Mouse (Mus musculus) forebrain, embryonic 12.5 days (tissue): ENCODE data around the gene Cdh13. TPM values are rescaled to one million over a fixed set of nuclear protein-coding genes. Genes with fewer than 3 reads are reported as not detected.

Experiments used
- ATAC-seq: fragments of 200-750 bp; cut with Nextera tagmentation; 2 replicates; pipeline ENCODE4 v1.8.0; 2017; ENCODE audit warnings: moderate TSS enrichment; ENCODE audit not compliant: low FRiP score
- H3K27ac ChIP-seq: fragments of 300-500 bp; sonication (generic); 2 replicates; pipeline ENCODE4 v1.5.1; 2016; ENCODE audit warnings: mild to moderate bottlenecking
- H3K27me3 ChIP-seq: fragments of 300-500 bp; sonication (generic); 2 replicates; pipeline ENCODE4 v1.6.1; 2016; ENCODE audit warnings: mild to moderate bottlenecking
- H3K36me3 ChIP-seq: fragments of 300-500 bp; sonication (generic); replicated peaks from 2 replicates; pipeline ENCODE4 v1.6.1; 2016; ENCODE audit warnings: mild to moderate bottlenecking
- H3K4me1 ChIP-seq: fragments of 300-500 bp; sonication (generic); 2 replicates; pipeline ENCODE4 v1.6.1; 2016
- H3K4me2 ChIP-seq: fragments of 300-500 bp; sonication (generic); 2 replicates; pipeline ENCODE4 v1.6.1; 2016; ENCODE audit warnings: mild to moderate bottlenecking, moderate library complexity
- H3K4me3 ChIP-seq: fragments of 300-500 bp; sonication (generic); replicated peaks from 2 replicates; pipeline ENCODE4 v1.5.1; 2016; ENCODE audit warnings: mild to moderate bottlenecking
- H3K9ac ChIP-seq: fragments of 300-500 bp; sonication (generic); 2 replicates; pipeline ENCODE4 v1.6.1; 2016; ENCODE audit warnings: mild to moderate bottlenecking
- H3K9me3 ChIP-seq: fragments of 300-500 bp; sonication (generic); 2 replicates; pipeline ENCODE4 v1.6.1; 2016
- WGBS: fragments of 180-500 bp; shearing (Covaris S2); methylation state at CpG from one replicate; pipeline ENCODE4 v1.1.7; 2016; 5-methylcytosine and 5-hydroxymethylcytosine counted together
- polyA plus RNA-seq: library from polyadenylated mRNA; unstranded; fragments of >200 nt; fragmentation: Nextera tagmentation; extraction: Ambion mirVana; gene quantifications from 2 replicates; pipeline ENCODE4 v1.2.1, GENCODE M21; 2016

The Cdh13 gene
- polyA plus RNA-seq, 1 experiment from 2014 or later: 10.8 TPM

DNA sequence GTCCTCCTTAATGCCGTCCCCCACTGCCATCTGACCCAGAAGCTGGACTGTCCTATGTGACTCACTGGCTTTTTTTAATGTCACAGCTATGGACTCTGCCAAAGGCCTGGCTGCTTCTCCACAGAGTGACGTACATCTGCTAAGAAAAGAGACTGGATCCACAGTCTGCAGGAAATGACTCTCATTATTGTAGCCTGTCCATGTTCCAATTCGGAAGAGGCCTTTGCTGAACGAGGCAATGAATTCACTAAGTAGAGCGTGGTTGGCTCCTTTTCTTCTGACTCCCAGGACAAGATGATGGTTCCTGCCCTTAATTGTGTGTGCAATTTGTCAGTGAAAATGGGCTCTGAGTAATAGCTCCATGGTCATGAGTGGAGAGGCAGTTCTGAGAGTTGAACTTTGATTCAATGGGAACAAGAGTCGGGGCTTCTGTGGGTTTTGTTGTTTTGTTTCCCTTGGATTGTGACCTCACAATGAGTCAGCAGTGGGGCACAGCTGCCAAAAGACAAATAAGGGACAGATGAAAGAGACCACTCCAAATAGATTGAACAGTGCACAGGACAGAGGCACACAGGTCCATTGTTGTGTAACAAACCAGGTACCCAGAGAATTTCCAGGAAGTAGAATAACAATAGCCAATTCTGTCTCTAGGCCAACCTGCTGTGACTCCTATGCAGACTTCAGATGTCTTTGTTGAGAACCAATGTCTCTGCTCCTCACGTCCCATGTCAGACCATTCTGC, 110.5 kb downstream of the Cdh13 start:
- ATAC-seq: no peak
- H3K4me3 ChIP-seq: no peak overlapping the region
- no peaks in the 10 kb centered on the region for H3K4me1 ChIP-seq
- H3K4me2 ChIP-seq: no peak overlapping the region
- no peaks in the 10 kb centered on the region for H3K27me3 ChIP-seq
- H3K9ac ChIP-seq: no peak overlapping the region
- no peaks in the 10 kb centered on the region for H3K36me3 ChIP-seq
- 69% methylated on average over 7 of the region's 7 CpGs for WGBS
- no peaks in the 10 kb centered on the region for H3K9me3 ChIP-seq
- no peak overlapping the region for H3K27ac ChIP-seq

DNA sequence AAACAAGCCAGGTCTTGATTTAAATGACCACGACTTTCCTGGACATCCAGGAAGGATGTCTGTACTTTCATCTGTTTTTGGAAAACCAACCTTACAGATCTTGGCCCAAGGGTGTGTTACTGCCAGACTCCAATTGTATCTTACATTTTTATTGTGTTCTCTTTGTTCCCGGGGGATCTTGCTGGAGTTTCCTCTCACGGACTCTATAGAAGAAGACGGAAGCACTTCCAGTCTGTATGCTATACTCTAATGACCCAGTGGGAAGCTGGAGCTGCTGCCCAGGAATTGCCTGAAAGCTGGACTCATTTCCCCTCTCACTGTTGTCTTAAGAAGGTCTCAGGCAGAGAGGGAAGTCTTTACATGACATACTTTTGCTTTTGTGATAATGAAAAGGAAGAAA, 111.6 kb downstream of the Cdh13 start:
- H3K27ac ChIP-seq: no peak overlapping the region
- no peaks in the 10 kb centered on the region for H3K27me3 ChIP-seq
- no peak for ATAC-seq
- no peak overlapping the region for H3K9ac ChIP-seq
- no peaks in the 10 kb centered on the region for H3K4me1 ChIP-seq
- no peaks in the 10 kb centered on the region for H3K9me3 ChIP-seq
- no peak overlapping the region for H3K4me2 ChIP-seq
- H3K36me3 ChIP-seq: no peaks in the 10 kb centered on the region
- H3K4me3 ChIP-seq: no peak overlapping the region
- 79% methylated on average over 4 of the region's 4 CpGs for WGBS

DNA sequence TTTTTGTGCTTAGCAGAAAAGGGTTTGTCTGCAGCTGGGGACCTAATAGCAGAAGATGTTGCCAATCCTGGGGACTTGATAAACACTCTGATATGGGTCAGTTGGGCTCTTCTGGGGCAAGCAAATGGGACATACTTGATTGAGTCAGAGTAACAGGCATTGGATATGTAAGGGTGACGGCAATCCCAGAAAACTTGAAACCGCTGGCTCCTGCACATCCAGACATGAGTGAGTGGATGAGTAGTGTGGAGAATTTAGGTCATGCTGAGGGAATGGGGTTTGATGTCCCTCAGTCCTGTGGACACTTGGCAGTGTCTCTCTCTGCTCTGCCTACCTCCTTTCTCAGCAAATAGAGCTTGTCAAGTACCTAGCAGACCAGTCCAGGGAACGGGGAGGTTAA, 121.3 kb downstream of the Cdh13 start:
- H3K4me1 ChIP-seq: no peaks in the 10 kb centered on the region
- H3K36me3 ChIP-seq: no peaks in the 10 kb centered on the region
- ATAC-seq: no peak
- no peak overlapping the region for H3K9ac ChIP-seq
- no peak overlapping the region for H3K4me2 ChIP-seq
- no peaks in the 10 kb centered on the region for H3K27me3 ChIP-seq
- H3K9me3 ChIP-seq: no peaks in the 10 kb centered on the region
- no peak overlapping the region for H3K27ac ChIP-seq
- 96% methylated on average over 3 of the region's 3 CpGs for WGBS
- no peak overlapping the region for H3K4me3 ChIP-seq

DNA sequence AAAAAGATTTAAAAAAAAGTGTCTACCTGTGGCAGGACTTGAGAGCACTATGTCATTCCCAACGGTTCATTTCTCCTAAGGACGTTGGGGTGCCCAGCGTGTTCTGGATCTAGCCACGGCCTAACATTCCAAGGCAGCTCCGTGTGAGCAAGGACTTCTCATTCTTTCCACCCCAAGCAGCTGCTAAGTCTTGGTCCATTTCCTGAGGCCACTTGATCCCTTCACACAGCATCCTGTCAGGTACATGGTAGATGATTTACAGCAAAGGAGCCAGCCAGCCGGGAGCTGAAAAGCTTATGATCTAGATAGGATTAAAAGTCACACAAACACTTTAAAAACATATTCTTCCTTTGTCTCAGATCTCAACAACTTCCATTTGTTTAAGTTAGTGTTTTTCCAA, 123.8 kb downstream of the Cdh13 start:
- ATAC-seq: no peak
- H3K36me3 ChIP-seq: no peaks in the 10 kb centered on the region
- 92% methylated on average over 6 of the region's 6 CpGs for WGBS

DNA sequence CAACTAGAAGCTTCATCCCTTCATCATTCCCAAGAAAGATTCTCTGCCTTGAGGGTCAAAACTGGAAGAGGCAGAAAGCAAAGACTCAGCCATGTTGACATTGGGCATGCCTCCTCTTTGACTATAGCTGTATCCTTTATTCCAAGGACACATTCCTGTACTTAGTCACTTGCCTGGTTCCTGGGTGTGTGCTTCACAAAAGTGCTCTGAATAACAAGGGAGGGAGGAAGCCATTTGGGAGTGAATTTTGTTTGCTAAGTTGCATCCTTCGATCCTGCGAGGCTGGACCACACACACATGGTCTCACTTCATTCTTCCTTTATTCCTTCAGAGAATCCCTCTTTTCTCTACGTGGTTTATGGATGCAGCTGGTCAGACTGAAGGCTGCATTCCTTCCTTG, 125.9 kb downstream of the Cdh13 start:
- Histone ChIP-seq H3K27me3 (no peaks in the 10 kb centered on the region), H3K4me2 (no peak overlapping the region), H3K4me3 (no peak overlapping the region), H3K9ac (no peak overlapping the region), H3K27ac (no peak overlapping the region), H3K9me3 (0 out of 2 replicates have a peak, but pooled peaks cover 3% of the 10 kb centered on the region), H3K4me1 (no peaks in the 10 kb centered on the region), H3K36me3 (no peaks in the 10 kb centered on the region)
- no peak for ATAC-seq
- 78% methylated on average over 3 of the region's 3 CpGs for WGBS

More for the DNA sequence above, 123.8 kb downstream of the Cdh13 start:
- no peak overlapping the region for H3K27ac ChIP-seq
- no peak overlapping the region for H3K9ac ChIP-seq
- H3K4me1 ChIP-seq: no peaks in the 10 kb centered on the region
- no peak overlapping the region for H3K4me3 ChIP-seq
- no peaks in the 10 kb centered on the region for H3K9me3 ChIP-seq
- no peaks in the 10 kb centered on the region for H3K27me3 ChIP-seq
- no peak overlapping the region for H3K4me2 ChIP-seq

DNA sequence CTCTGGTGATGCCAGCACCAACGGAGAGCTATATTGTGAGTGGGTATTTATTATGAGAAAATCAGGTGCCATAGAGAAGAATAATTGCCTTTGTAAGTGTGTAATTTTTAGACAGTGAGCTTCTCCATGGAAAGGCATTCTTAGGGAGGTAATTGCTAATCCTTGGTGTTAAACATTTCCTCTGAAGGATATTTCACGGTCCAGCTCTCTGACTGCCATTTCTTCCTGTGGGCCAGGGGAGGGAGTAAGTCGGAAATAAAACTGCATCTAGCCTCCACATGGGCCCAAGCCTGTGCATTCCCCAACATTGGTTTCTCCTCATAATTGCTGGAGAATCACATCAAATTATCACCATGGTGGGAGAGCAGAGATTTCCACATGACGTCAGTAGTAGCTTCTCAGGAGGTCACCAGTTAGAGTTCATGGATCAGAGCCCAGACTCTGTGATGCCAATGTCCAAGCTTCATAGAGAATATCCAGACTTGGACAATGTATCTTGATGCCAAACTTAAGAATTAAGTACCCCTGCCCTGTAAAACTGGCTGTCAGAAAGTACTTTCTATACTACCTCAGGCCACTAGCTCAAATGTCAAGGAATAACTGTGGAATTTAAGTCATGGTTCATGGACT, 126.9 kb downstream of the Cdh13 start:
- no peak overlapping the region for H3K9ac ChIP-seq
- no peak overlapping the region for H3K4me2 ChIP-seq
- no peak overlapping the region for H3K27ac ChIP-seq
- H3K36me3 ChIP-seq: no peaks in the 10 kb centered on the region
- WGBS: 62% methylated on average over 4 of the region's 4 CpGs
- H3K4me3 ChIP-seq: no peak overlapping the region
- no peaks in the 10 kb centered on the region for H3K27me3 ChIP-seq
- ATAC-seq: no peak
- peaks cover 2% of the 10 kb centered on the region; the same call in 1 of the 2 replicates for H3K4me1 ChIP-seq
- 0 out of 2 replicates have a peak, but pooled peaks cover 5% of the 10 kb centered on the region for H3K9me3 ChIP-seq

DNA sequence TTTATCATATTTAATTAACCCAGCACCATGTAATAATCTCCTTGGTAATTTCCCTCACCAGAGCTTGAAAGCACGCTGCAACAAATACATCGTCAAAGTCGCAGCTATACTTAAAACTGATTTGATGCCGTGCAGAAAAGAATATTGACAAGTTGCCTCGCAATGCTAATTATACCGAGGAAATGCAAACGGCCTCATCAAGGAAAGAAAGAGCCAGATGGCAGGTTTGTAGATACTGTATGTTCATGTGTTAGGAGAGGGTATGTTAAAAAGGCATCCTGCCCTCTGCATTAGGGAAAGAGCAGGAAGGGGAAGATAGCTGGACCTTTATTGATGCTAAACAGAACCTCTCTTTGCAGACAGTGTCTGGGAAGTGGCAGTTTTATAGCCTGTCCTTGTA, 132.1 kb downstream of the Cdh13 start:
- 57% methylated on average over 7 of the region's 7 CpGs for WGBS
- no peak for ATAC-seq

DNA sequence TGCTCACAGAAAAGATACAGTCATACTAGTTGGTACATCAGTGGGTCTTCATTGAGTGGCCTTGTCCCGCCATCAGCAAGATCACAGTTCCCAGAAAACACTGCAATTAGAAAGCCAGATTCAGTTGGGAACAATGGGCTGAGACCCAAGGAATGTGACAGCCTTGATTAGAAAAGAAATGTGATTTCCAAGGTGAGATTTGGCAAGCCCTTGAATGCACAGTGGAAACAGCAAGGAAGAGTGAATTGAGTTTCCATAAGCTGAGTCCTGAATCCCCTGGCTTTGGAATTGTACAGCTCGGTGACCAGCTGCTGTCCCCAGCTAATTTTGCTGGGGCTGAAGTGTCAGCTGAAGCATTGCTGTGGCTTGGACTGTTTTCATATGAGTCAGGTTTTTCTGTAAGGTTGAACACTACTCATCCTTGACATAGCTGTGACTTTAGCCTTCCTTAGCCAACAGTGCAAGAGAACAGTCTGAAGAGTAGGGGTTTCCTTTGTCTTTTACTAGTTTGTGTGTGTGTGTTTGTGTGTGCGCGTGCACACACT, 133.3 kb downstream of the Cdh13 start:
- ATAC-seq: no peak
- 88% methylated on average over 4 of the region's 4 CpGs for WGBS
- no peak overlapping the region for H3K27ac ChIP-seq
- no peaks in the 10 kb centered on the region for H3K36me3 ChIP-seq
- H3K9ac ChIP-seq: no peak overlapping the region
- H3K4me2 ChIP-seq: no peak overlapping the region
- no peak overlapping the region for H3K4me3 ChIP-seq
- H3K27me3 ChIP-seq: no peaks in the 10 kb centered on the region
- 0 out of 2 replicates have a peak, but pooled peaks cover 5% of the 10 kb centered on the region for H3K9me3 ChIP-seq
- H3K4me1 ChIP-seq: peaks cover 7% of the 10 kb centered on the region; the same call in 1 of the 2 replicates

More for the DNA sequence above, 132.1 kb downstream of the Cdh13 start:
- H3K4me1 ChIP-seq: peaks cover 7% of the 10 kb centered on the region; the same call in 1 of the 2 replicates
- H3K9me3 ChIP-seq: 0 out of 2 replicates have a peak, but pooled peaks cover 5% of the 10 kb centered on the region
- H3K27ac ChIP-seq: no peak overlapping the region
- H3K36me3 ChIP-seq: no peaks in the 10 kb centered on the region
- no peak overlapping the region for H3K4me2 ChIP-seq
- H3K9ac ChIP-seq: no peak overlapping the region
- no peak overlapping the region for H3K4me3 ChIP-seq
- no peaks in the 10 kb centered on the region for H3K27me3 ChIP-seq

DNA sequence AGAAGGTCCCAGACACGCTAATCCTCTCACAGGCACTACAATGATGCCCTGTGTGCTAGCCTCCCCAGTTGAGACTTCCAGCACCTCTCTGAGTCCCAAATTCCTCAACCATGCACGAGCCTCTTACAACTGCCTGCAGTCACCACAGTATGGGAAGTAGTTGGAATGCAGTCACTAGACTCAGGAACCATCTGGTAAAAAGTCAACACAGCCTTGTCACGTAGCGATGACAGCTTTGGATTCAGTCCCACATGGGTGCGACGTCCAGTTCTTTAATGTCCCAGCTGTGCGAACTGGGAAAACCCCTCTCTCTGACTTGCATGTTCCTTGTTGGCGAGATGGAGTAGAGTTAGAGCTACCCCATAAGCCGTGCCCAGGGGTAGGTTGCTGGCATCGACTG, 139.1 kb downstream of the Cdh13 start:
- Histone ChIP-seq H3K27me3 (no peaks in the 10 kb centered on the region), H3K36me3 (no peaks in the 10 kb centered on the region), H3K9me3 (no peaks in the 10 kb centered on the region), H3K4me3 (no peak overlapping the region), H3K4me1 (no peaks in the 10 kb centered on the region), H3K9ac (no peak overlapping the region), H3K4me2 (no peak overlapping the region), H3K27ac (no peak overlapping the region)
- 90% methylated on average over 10 of the region's 10 CpGs for WGBS
- ATAC-seq: no peak

DNA sequence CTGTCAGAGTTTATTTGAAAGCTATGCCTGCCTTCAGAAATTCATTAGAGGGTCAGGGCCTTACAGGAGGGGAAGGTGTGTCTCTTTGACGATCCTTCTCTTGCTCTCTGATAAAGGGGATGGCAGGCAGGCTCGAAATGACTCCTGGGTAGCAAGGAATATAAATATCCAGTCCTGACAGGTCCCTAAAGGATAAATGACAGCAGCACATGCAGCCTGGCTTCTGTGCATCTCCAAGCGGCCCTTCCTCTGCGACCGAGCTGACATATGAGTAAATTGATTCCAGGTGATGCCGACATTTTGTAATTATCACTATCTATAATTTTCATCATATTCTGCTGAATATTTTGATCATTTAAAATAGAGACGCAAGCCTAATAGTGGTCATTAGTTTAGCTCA, 145.4 kb downstream of the Cdh13 start:
- no peak overlapping the region for H3K4me2 ChIP-seq
- H3K36me3 ChIP-seq: no peaks in the 10 kb centered on the region
- H3K4me3 ChIP-seq: no peak overlapping the region
- H3K9ac ChIP-seq: no peak overlapping the region
- no peaks in the 10 kb centered on the region for H3K9me3 ChIP-seq
- no peaks in the 10 kb centered on the region for H3K27me3 ChIP-seq
- H3K27ac ChIP-seq: no peak overlapping the region
- WGBS: 83% methylated on average over 7 of the region's 7 CpGs
- ATAC-seq: no peak
- no peaks in the 10 kb centered on the region for H3K4me1 ChIP-seq

DNA sequence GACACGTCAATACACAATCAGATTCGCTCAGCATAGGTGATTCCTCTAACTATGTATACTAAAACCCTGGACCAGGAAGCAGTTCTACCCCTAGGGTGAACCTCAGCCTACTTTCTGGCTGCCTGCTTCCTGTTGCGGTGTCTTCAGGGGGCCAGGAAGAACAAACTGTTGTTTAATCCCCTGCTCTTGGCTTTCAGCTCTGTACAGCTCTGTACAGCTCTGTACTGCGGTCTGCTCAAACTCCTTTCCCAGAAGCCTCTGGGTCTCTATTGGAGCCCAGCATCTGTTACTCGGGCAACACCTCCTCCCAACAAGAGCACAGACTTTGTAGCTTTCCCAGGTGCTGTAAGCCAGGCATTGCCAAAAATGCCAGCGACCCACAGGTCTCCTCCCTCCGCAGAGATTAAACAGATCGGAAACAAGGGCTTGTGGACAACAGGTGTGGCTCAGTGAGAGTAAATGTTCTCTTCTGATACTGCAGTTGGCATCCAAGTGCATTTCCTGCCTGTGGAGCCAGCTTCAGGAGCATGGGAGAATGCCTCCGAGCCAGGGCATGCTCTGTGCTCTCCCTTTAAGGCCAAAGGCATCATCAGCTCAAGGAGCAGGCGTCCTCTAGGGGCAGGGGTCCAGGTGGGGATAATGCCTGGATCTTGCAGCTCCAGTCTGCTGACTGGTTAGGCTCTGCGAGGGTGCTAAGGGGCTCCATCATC, 148.4 kb downstream of the Cdh13 start:
- Histone ChIP-seq H3K4me2 (no peak overlapping the region), H3K27ac (no peak overlapping the region), H3K9me3 (no peaks in the 10 kb centered on the region), H3K4me1 (peaks cover 2% of the 10 kb centered on the region; the same call in 1 of the 2 replicates), H3K27me3 (no peaks in the 10 kb centered on the region), H3K4me3 (no peak overlapping the region), H3K9ac (no peak overlapping the region), H3K36me3 (no peaks in the 10 kb centered on the region)
- no peak for ATAC-seq
- 79% methylated on average over 11 of the region's 11 CpGs for WGBS

DNA sequence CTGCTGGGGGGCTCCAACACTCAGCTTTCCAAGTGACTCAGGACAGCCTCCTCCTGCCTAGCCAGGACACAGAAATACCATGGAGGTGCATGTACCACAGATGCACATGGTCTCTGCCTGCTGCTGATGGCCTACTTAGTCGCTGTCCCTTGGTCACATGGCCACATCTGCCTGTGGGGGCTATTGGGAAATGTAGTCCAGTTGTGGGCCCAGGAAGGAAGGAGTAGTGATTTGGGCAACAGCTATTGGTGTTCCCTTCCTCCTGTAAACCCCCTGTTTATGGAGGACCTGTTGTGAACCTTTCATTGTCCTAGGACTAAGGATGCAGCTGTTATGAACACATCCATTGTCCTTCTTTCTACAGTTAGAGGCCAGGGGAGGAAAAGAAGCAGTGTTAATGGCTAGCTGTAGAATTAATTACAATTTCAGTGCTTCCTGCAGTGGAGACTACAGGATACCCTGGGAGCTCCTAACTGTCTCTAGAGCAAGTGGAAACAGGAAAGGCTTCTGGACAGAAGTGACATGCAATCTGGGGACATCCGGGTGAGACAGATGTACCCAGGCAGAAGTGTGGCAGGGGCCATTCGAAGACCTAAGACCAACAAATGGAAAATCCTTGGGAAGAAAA, 150.1 kb downstream of the Cdh13 start:
- ATAC-seq: no peak
- 82% methylated on average over 3 of the region's 3 CpGs for WGBS
- peaks cover 6% of the 10 kb centered on the region; the same call in 1 of the 2 replicates for H3K4me1 ChIP-seq
- H3K4me3 ChIP-seq: no peak overlapping the region
- H3K4me2 ChIP-seq: no peak overlapping the region
- no peaks in the 10 kb centered on the region for H3K27me3 ChIP-seq
- H3K36me3 ChIP-seq: no peaks in the 10 kb centered on the region
- no peaks in the 10 kb centered on the region for H3K9me3 ChIP-seq
- no peak overlapping the region for H3K9ac ChIP-seq
- no peak overlapping the region for H3K27ac ChIP-seq
